Mouse (Mus musculus): Measurements from ENCODE around the gene Tas2r126. TPM values are rescaled to one million over a fixed set of nuclear protein-coding genes. Genes with fewer than 3 reads are reported as not detected.

Tas2r126 gene
- total and polyA plus RNA-seq, 2 experiments from 2014 or later, result not detected

DNA sequence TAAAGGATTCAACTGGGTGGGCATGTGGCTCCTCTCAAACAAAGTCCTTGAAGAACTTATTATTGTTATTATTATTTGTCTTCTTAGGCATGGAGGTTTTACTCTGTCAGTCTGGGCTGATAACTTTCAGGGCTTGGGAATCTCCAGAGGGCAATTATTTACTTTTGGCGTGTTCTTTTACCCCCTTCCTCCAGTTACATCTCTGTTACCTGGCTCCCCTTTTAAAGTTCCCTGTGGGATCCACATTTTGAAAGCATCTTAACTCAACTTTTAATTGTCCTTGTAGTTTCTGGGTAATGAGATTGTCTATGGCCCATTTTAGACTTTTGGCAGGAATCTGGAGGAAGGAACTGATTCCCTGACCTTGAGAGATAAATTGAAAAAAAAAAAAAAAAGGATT lies 41.9 kb downstream of the Tas2r126 start, which contains the start of gene Olfr457:
Gene Olfr457 (minus strand): TSS at position 101 of the 400 bp plus-strand sequence.
- 84% methylated on average over 1 of the region's 1 CpGs for WGBS
- Histone ChIP-seq H3K9me3 (ENCODE audit: low read length) (no peaks in the 10 kb centered on the region), H3K4me1 (ENCODE audit: insufficient read depth, low read length) (no peaks in the 10 kb centered on the region), H3K27ac (no peak within 1 kb of the TSS), H3K36me3 (ENCODE audit: insufficient read depth, low read length) (no peaks in the 10 kb centered on the region), H3K27me3 (ENCODE audit: insufficient read depth, low read length) (no peaks in the 10 kb centered on the region), H3K4me2 (ENCODE audit: low read depth, low read length) (no peak within 1 kb of the TSS), H3K4me3 (ENCODE audit: low read length) (no peak within 1 kb of the TSS), H3K9ac (replicated peaks; ENCODE audit: low read length) (no peak within 1 kb of the TSS)
- ATAC-seq (no peak), DNase-seq (ENCODE audit: low spot score) (no peak)
- no peak for TF ChIP-seq CTCF (IDR thresholded peaks at IDR 0.05; ENCODE audit: low read depth)

DNA sequence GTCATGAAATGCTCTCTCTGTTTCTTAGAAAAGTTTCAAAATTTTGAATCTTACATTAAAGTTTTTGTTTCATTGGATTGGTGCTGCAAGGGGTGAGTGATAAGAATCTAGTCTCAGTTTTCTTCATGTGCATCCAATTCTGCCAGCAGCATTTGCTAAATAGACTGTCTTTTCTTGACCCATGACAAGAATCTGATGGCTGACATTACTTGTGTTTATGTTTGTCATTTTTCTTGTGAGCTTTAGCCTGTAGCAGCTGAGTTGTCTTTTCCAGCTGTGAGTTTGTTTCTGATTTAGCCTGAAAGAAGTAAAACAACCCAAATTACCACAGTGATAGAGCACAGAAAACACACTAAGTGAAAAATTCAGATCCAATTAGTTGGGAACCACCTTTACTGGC lies 50.3 kb downstream of the Tas2r126 start:
- no peak overlapping the region for H3K9ac ChIP-seq (replicated peaks; ENCODE audit: low read length)
- DNase-seq (ENCODE audit: low spot score) (no peak), ATAC-seq (no peak)
- no peaks in the 10 kb centered on the region for H3K4me1 ChIP-seq (ENCODE audit: insufficient read depth, low read length)
- no peaks in the 10 kb centered on the region for H3K27me3 ChIP-seq (ENCODE audit: insufficient read depth, low read length)
- no peak for TF ChIP-seq CTCF (IDR thresholded peaks at IDR 0.05; ENCODE audit: low read depth)
- H3K4me3 ChIP-seq (ENCODE audit: low read length), result no peak overlapping the region
- H3K4me2 ChIP-seq (ENCODE audit: low read depth, low read length), result no peak overlapping the region
- H3K9me3 ChIP-seq (ENCODE audit: low read length), result no peaks in the 10 kb centered on the region
- H3K27ac ChIP-seq, result no peak overlapping the region
- H3K36me3 ChIP-seq (ENCODE audit: insufficient read depth, low read length), result no peaks in the 10 kb centered on the region

Other genes starting within 250 kb of the Tas2r126 start
- not detected in 2 replicates for gene Tas2r144, start 219.2 kb upstream of the Tas2r126 start, total RNA-seq (2014; rRNA removed)
- not detected in 2 replicates for gene Tas2r144, start 219.2 kb upstream of the Tas2r126 start, polyA plus RNA-seq (2015; fragmentation: Nextera tagmentation; extraction: Ambion mirVana)
- 6.5 and 12.2 TPM in 2 replicates for gene Gstk1, start 188.6 kb upstream of the Tas2r126 start, total RNA-seq (2014; rRNA removed)
- 15.5 and 17.7 TPM in 2 replicates for gene Gstk1, start 188.6 kb upstream of the Tas2r126 start, polyA plus RNA-seq (2015; fragmentation: Nextera tagmentation; extraction: Ambion mirVana)
- gene Tmem139, start 172.6 kb upstream of the Tas2r126 start, total RNA-seq (2014; rRNA removed), result 0.21 TPM in 1 of 2 replicates, not detected in the other
- 0.21 TPM in 1 of 2 replicates, not detected in the other for gene Tmem139, start 172.6 kb upstream of the Tas2r126 start, polyA plus RNA-seq (2015; fragmentation: Nextera tagmentation; extraction: Ambion mirVana)
- gene Casp2, start 169.6 kb upstream of the Tas2r126 start, total RNA-seq (2014; rRNA removed), result 31.7 and 43.0 TPM in 2 replicates
- gene Casp2, start 169.6 kb upstream of the Tas2r126 start, polyA plus RNA-seq (2015; fragmentation: Nextera tagmentation; extraction: Ambion mirVana), result 20.3 and 22.2 TPM in 2 replicates
- gene Clcn1, start 147.8 kb upstream of the Tas2r126 start, total RNA-seq (2014; rRNA removed), result 2.0 and 3.5 TPM in 2 replicates
- 0.43 and 0.95 TPM in 2 replicates for gene Clcn1, start 147.8 kb upstream of the Tas2r126 start, polyA plus RNA-seq (2015; fragmentation: Nextera tagmentation; extraction: Ambion mirVana)
- 56.5 and 61.6 TPM in 2 replicates for gene Fam131b, start 109.9 kb upstream of the Tas2r126 start, total RNA-seq (2014; rRNA removed)
- gene Fam131b, start 109.9 kb upstream of the Tas2r126 start, polyA plus RNA-seq (2015; fragmentation: Nextera tagmentation; extraction: Ambion mirVana), result 4.6 and 5.0 TPM in 2 replicates
- gene Zyx, start 84.9 kb upstream of the Tas2r126 start, total RNA-seq (2014; rRNA removed), result 62.6 and 63.9 TPM in 2 replicates
- 54.1 and 63.2 TPM in 2 replicates for gene Zyx, start 84.9 kb upstream of the Tas2r126 start, polyA plus RNA-seq (2015; fragmentation: Nextera tagmentation; extraction: Ambion mirVana)
- 0.37 and 0.40 TPM in 2 replicates for gene Epha1, start 61.3 kb upstream of the Tas2r126 start, total RNA-seq (2014; rRNA removed)
- gene Epha1, start 61.3 kb upstream of the Tas2r126 start, polyA plus RNA-seq (2015; fragmentation: Nextera tagmentation; extraction: Ambion mirVana), result 0.64 and 0.66 TPM in 2 replicates
- not detected in 2 replicates for gene Tas2r143, start 34.3 kb upstream of the Tas2r126 start, total RNA-seq (2014; rRNA removed)
- gene Tas2r143, start 34.3 kb upstream of the Tas2r126 start, polyA plus RNA-seq (2015; fragmentation: Nextera tagmentation; extraction: Ambion mirVana), result not detected in 2 replicates
- gene Tas2r135, start 29.1 kb upstream of the Tas2r126 start, total RNA-seq (2014; rRNA removed), result not detected in 2 replicates
- gene Tas2r135, start 29.1 kb upstream of the Tas2r126 start, polyA plus RNA-seq (2015; fragmentation: Nextera tagmentation; extraction: Ambion mirVana), result not detected in 2 replicates
- not detected in 2 replicates for gene Olfr458, start 30.7 kb downstream of the Tas2r126 start, total RNA-seq (2014; rRNA removed)
- not detected in 2 replicates for gene Olfr458, start 30.7 kb downstream of the Tas2r126 start, polyA plus RNA-seq (2015; fragmentation: Nextera tagmentation; extraction: Ambion mirVana)
- gene Olfr457, start 41.8 kb downstream of the Tas2r126 start, total RNA-seq (2014; rRNA removed), result not detected in 2 replicates
- gene Olfr457, start 41.8 kb downstream of the Tas2r126 start, polyA plus RNA-seq (2015; fragmentation: Nextera tagmentation; extraction: Ambion mirVana), result not detected in 2 replicates
- gene Olfr456, start 52.7 kb downstream of the Tas2r126 start, total RNA-seq (2014; rRNA removed), result not detected in 2 replicates
- gene Olfr456, start 52.7 kb downstream of the Tas2r126 start, polyA plus RNA-seq (2015; fragmentation: Nextera tagmentation; extraction: Ambion mirVana), result not detected in 2 replicates
- gene Olfr455, start 113.1 kb downstream of the Tas2r126 start, total RNA-seq (2014; rRNA removed), result not detected in 2 replicates
- not detected in 2 replicates for gene Olfr455, start 113.1 kb downstream of the Tas2r126 start, polyA plus RNA-seq (2015; fragmentation: Nextera tagmentation; extraction: Ambion mirVana)
- gene Tcaf3, start 163.2 kb downstream of the Tas2r126 start, total RNA-seq (2014; rRNA removed), result not detected in 2 replicates
- gene Tcaf3, start 163.2 kb downstream of the Tas2r126 start, polyA plus RNA-seq (2015; fragmentation: Nextera tagmentation; extraction: Ambion mirVana), result not detected in 2 replicates
- 2.9 and 4.0 TPM in 2 replicates for gene Tcaf2, start 210.7 kb downstream of the Tas2r126 start, total RNA-seq (2014; rRNA removed)
- gene Tcaf2, start 210.7 kb downstream of the Tas2r126 start, polyA plus RNA-seq (2015; fragmentation: Nextera tagmentation; extraction: Ambion mirVana), result 2.1 and 2.4 TPM in 2 replicates

Data from hindbrain, postnatal 0 days (tissue).